Mouse (Mus musculus): ENCODE results near the gene Cdk6. TPM values are rescaled to one million over a fixed set of nuclear protein-coding genes. Genes with fewer than 3 reads are reported as not detected.
"Not testable (repeated sequence)": the region's sequence is repeated elsewhere in the genome, so short reads cannot be mapped to it uniquely, and the experiment has no call there.

Cdk6 gene
- polyA plus RNA-seq, 1 experiment from 2014 or later: 16.6 TPM

DNA sequence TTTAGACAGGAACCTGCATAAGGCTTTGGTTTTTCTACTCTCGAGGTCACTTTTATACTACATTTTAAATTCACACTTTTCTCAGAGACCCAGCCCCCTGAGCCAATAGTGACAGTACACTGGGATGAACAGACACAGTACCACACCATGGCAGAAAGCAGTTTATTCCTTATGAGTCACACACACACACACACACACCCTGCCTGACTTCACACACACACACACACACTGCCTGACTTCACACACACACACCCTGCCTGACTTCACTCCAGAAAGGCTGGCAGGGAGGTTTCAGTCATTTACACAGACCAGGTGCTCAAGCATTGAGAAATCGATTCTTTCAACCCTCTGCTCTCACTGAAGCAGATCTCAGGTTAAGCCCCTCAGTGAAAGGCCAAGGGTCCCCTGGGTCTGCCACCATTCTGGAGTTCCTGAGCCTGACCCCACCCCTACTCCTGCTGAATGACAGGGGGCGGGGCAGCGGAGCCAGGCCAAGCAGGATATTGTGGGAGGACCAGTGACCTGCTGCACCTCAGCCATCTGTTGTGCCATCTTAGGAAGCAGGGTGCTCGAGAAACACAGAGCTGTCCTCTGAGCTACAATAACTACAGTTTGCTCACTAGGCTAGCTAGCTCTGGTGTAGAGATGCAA, 185.9 kb downstream of the Cdk6 start:
- ATAC-seq (ENCODE audit: low FRiP score, low TSS enrichment): peak; percentile 89
- Histone ChIP-seq H3K36me3 (ENCODE audit: control insufficient read depth, insufficient read depth, low read length) (no peaks in the 10 kb centered on the region), H3K27me3 (ENCODE audit: control insufficient read depth, insufficient read depth, low read length) (no peaks in the 10 kb centered on the region), H3K4me1 (replicated peaks; ENCODE audit: control insufficient read depth, insufficient read depth) (no peaks in the 10 kb centered on the region), H3K27ac (replicated peaks) (no peak overlapping the region), H3K9me3 (ENCODE audit: control insufficient read depth, low read length) (no peaks in the 10 kb centered on the region), H3K9ac (ENCODE audit: low read length) (no peak overlapping the region), H3K4me3 (ENCODE audit: low read depth, low read length) (no peak overlapping the region), H3K4me2 (replicated peaks; ENCODE audit: low read depth) (no peak overlapping the region)
- TF ChIP-seq EP300 (optimal IDR thresholded peaks at IDR 0.05) (no peak), CTCF (IDR thresholded peaks at IDR 0.05; ENCODE audit: low read depth) (no peak)
- DNase-seq (ENCODE audit: low spot score): peak; percentile 32
- 30% methylated on average over 5 of the region's 5 CpGs for WGBS

DNA sequence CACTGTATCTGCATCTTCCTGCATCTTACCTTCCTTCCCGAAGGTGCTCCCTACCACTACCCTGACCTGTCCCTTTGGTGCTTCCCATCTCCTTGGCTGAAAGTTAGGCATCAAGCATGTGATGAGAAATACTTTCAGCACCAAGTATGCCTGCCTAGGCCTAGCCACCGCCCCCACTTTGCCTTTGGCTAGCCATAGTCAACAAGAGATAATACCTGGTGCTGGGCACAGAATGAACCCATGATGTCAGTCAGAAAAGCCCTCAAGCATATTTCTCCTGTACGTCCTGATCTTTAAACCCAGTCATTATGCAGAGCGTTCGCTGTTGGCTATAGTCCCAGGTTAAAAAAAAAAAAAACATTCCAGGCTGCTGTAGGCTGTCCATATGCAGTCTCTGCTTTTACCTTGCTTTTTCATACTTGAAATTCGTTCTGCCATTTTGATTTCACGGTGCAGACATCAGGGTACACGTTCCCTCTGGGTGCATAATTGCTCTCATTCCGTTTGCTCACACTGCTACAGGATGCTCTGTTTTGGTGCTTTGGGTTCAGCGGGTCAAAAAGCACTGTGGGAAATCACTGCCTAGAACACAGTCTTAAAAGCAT, 188.4 kb downstream of the Cdk6 start:
- Histone ChIP-seq H3K36me3 (ENCODE audit: control insufficient read depth, insufficient read depth, low read length) (no peaks in the 10 kb centered on the region), H3K4me1 (replicated peaks; ENCODE audit: control insufficient read depth, insufficient read depth) (no peaks in the 10 kb centered on the region), H3K9me3 (ENCODE audit: control insufficient read depth, low read length) (no peaks in the 10 kb centered on the region), H3K9ac (ENCODE audit: low read length) (no peak overlapping the region), H3K4me2 (replicated peaks; ENCODE audit: low read depth) (no peak overlapping the region), H3K27ac (replicated peaks) (no peak overlapping the region), H3K27me3 (ENCODE audit: control insufficient read depth, insufficient read depth, low read length) (no peaks in the 10 kb centered on the region), H3K4me3 (ENCODE audit: low read depth, low read length) (no peak overlapping the region)
- ATAC-seq (ENCODE audit: low FRiP score, low TSS enrichment) (no peak), DNase-seq (ENCODE audit: low spot score) (no peak)
- TF ChIP-seq EP300 (optimal IDR thresholded peaks at IDR 0.05) (no peak), CTCF (IDR thresholded peaks at IDR 0.05; ENCODE audit: low read depth) (no peak)
- 71% methylated on average over 10 of the region's 10 CpGs for WGBS

DNA sequence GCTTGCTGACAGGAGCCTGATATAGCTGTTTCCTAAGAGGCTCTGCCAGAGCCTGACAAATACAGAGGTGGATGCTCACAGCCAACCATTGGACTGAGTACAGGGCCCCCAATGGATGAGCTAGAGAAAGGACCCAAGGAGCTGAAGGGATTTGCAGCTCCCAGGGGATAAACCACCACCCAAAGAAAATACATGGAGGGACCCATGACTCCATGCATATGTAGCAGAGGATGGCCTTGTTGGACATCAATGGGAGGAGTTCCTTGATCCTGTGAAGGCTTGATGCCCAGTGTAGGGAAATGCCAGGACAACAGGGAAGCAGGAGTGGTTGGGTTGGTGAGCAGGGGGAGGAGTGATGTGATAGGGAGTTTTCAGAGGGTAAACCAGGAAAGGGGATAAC, 190.8 kb downstream of the Cdk6 start:
- not testable (repeated sequence) for H3K9me3 ChIP-seq (ENCODE audit: control insufficient read depth, low read length); H3K4me3 ChIP-seq (ENCODE audit: low read depth, low read length); H3K4me1 ChIP-seq (replicated peaks; ENCODE audit: control insufficient read depth, insufficient read depth); H3K9ac ChIP-seq (ENCODE audit: low read length); H3K27ac ChIP-seq (replicated peaks); H3K4me2 ChIP-seq (replicated peaks; ENCODE audit: low read depth); ATAC-seq (ENCODE audit: low FRiP score, low TSS enrichment); H3K36me3 ChIP-seq (ENCODE audit: control insufficient read depth, insufficient read depth, low read length); H3K27me3 ChIP-seq (ENCODE audit: control insufficient read depth, insufficient read depth, low read length); DNase-seq (ENCODE audit: low spot score)

DNA sequence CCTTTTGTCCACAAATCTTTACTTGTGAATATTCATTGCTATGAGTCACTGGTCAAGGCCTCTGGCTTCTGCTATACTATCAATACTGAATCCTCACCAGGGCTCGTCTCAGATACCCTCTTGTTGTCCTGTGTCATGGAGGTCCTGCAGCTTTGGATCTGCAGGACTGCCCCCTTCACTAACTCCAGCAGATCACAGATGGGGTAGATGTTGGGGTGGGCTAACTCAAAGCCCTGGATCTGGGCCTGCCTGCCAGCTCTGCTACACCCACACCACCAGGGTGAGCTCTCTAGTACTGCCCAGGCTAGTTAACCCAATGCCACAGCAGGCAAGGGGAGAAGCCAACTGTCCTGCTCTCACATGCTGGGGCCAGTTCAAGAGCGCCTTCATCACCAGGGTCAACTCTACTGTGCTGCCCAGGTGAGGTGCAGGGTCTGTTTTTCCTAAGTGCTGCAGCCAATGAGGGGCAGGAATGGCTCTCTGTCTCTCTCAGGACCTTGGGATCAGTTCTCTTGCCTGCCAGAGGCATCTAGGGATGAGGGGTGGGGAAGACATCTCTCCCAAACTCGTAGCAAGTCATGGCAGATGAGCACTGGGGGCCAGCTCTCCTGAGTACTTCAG, 195.4 kb downstream of the Cdk6 start:
- Histone ChIP-seq H3K27ac (replicated peaks) (no peak overlapping the region), H3K4me2 (replicated peaks; ENCODE audit: low read depth) (no peak overlapping the region), H3K27me3 (ENCODE audit: control insufficient read depth, insufficient read depth, low read length) (no peaks in the 10 kb centered on the region; the same call in 1 of the 2 replicates), H3K9me3 (ENCODE audit: control insufficient read depth, low read length) (no peaks in the 10 kb centered on the region), H3K4me3 (ENCODE audit: low read depth, low read length) (no peak overlapping the region), H3K9ac (ENCODE audit: low read length) (no peak overlapping the region), H3K36me3 (ENCODE audit: control insufficient read depth, insufficient read depth, low read length) (no peaks in the 10 kb centered on the region), H3K4me1 (replicated peaks; ENCODE audit: control insufficient read depth, insufficient read depth) (no peaks in the 10 kb centered on the region)
- ATAC-seq (ENCODE audit: low FRiP score, low TSS enrichment): no peak
- 82% methylated on average over 3 of the region's 3 CpGs for WGBS
- no peak for DNase-seq (ENCODE audit: low spot score)
- TF ChIP-seq CTCF (IDR thresholded peaks at IDR 0.05; ENCODE audit: low read depth) (no peak), EP300 (optimal IDR thresholded peaks at IDR 0.05) (no peak)

DNA sequence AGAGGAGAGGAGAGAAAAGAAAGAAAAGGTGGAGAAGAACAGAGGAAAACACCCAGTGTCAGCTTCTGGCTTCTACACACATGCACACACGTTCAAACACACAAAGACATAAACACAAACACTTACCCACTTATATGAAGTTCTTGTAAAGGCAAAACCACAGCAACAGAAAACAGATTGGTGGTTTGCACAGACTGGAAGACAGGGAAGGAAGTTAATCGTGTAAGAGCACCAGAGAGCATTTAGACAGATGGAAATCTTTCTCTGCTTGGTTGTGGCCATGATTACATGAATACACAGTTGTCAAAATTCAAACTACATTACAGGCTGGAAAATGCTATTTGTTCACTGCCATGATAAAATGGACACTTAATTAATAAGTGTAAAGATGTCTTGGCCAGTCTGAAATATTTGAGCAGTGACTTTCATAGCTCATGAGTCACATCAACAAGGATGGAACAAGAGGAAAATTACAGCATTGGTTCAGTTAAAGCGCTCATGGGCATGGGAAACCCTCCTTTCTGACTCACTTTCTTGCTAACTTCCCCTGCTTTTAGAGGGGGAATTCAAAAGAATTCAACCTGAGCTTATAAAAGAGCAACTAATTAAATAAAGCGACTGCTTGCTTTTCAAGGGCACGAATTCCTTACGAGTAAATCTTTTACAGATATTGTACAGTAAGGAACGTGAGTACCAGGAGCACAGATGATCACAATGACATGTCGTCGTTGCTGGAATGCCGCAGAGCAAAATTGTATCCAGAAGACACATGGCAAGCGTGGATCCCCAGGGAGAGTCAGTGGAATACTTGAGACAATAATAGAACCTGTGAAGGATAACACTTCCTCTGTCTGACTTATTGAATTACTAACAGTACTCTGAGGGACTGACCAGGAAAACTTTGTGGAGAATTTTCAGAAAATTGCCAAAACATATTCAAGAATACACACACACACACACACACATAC, 197.5 kb downstream of the Cdk6 start:
- TF ChIP-seq CTCF (IDR thresholded peaks at IDR 0.05; ENCODE audit: low read depth) (no peak), EP300 (optimal IDR thresholded peaks at IDR 0.05) (no peak)
- no peak overlapping the region for H3K27ac ChIP-seq (replicated peaks)

More for the DNA sequence above, 197.5 kb downstream of the Cdk6 start:
- Histone ChIP-seq H3K9ac (ENCODE audit: low read length) (no peak overlapping the region), H3K4me3 (ENCODE audit: low read depth, low read length) (no peak overlapping the region), H3K36me3 (ENCODE audit: control insufficient read depth, insufficient read depth, low read length) (no peaks in the 10 kb centered on the region), H3K27me3 (ENCODE audit: control insufficient read depth, insufficient read depth, low read length) (no peaks in the 10 kb centered on the region; the same call in 1 of the 2 replicates), H3K9me3 (ENCODE audit: control insufficient read depth, low read length) (no peaks in the 10 kb centered on the region), H3K4me2 (replicated peaks; ENCODE audit: low read depth) (no peak overlapping the region), H3K4me1 (replicated peaks; ENCODE audit: control insufficient read depth, insufficient read depth) (no peaks in the 10 kb centered on the region)
- DNase-seq (ENCODE audit: low spot score) (no peak), ATAC-seq (ENCODE audit: low FRiP score, low TSS enrichment) (no peak)
- WGBS: 40% methylated on average over 11 of the region's 11 CpGs
